Mouse (Mus musculus): Measurements from ENCODE around the gene Tktl2. TPM values are rescaled to one million over a fixed set of nuclear protein-coding genes. Genes with fewer than 3 reads are reported as not detected.

Gene Tktl2
- not detected for total RNA-seq (2021)

DNA sequence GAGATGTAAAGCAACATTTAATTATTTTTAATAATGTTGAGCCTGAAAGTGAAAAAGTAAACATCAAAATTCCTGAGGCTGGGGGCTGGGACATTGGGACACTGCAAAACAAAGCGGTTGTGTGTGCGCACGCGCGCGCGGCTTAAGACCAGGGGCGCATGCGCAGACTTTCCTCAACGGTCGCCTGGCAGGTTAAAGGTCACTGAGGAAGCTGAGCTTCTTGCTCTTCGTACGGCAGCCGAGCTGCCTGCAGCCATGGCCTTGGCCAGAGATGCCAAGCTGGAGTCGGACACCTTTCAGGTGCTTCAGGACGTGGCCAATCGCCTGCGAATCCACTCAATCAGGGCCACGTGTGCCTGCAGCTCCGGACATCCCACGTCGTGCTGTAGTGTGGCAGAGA, at the start of gene Tktl2:
TSS of gene Tktl2 (plus strand) at position 220 of the 400 bp plus-strand sequence.
- DNase-seq, result no peak
- intact Hi-C loops (cut with DNase I), result no loop called here

GRCm38 (mm10) chr8:66469821-66470220, 41.7 kb upstream of the Tktl2 start:
- intact Hi-C loops (cut with DNase I), result no loop called here
- no peak for DNase-seq

DNA sequence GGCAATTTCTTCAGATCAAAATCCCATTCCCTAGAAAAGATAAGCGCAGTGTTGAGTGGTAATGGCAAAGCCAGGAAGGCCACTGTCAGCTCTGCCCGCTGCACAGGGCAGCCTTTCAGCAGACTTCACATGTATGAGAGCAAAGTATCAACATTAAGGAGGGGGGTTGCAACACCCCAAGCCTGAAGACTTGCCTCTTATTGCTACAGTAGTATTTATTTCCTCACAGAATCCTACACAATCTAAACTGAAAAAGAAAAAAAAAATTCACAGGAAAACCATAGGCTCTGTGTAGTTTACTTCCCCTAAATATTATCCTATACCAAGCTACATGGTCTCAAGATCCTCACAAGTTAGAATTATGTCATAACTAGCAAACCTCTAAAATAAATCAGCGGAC, 34.7 kb upstream of the Tktl2 start:
- DNase-seq, result no peak
- intact Hi-C loops (cut with DNase I), result no loop called here

GRCm38 (mm10) chr8:66486084-66486763, 25.3 kb upstream of the Tktl2 start, which contains the start of gene Tma16:
Tma16 (minus strand) TSS chr8:66486530.
- intact Hi-C loops (cut with DNase I), result no loop called here

GRCm38 (mm10) chr8:66488556-66488955, 23.0 kb upstream of the Tktl2 start:
- intact Hi-C loops (cut with DNase I), result no loop called here
- no peak for DNase-seq

More at GRCm38 (mm10) chr8:66486084-66486763, 25.3 kb upstream of the Tktl2 start, which contains the start of gene Tma16:
- peak; percentile 81 to 84 for DNase-seq

DNA sequence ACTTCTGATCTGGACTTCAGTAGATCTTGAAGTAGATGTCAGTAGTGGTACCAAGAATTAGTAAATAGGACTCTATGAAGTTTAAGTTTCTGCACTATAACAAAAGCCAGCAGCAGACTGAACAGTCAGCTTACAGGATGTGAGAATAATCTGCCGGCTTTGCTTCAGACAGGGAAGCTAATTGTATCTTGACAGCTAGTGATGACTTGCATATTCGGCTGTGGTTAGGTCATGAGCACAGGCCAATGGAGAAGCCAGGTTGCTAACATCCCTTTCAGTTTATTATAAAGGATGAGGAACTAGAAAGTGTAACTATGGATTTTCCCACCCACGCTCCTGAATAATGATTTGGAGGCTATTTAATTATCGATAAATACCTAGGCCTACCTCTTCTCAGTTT, 20.9 kb upstream of the Tktl2 start:
- no peak for DNase-seq
- intact Hi-C loops (cut with DNase I), result loop anchor here (10.0 kb wide), 1 partner anchor 914 kb away; no protein-coding TSS in a partner anchor

GRCm38 (mm10) chr8:66494496-66494895, 17.1 kb upstream of the Tktl2 start:
- intact Hi-C loops (cut with DNase I), result loop anchor here (10.0 kb wide), 1 partner anchor 910 kb away; no protein-coding TSS in a partner anchor
- peak in 1 of 2 experiments; percentile 10 for DNase-seq

GRCm38 (mm10) chr8:66495726-66496125, 15.8 kb upstream of the Tktl2 start:
- peak; percentile 65 to 81 for DNase-seq
- intact Hi-C loops (cut with DNase I), result loop anchor here (5.0 to 10.0 kb wide), 2 partner anchors 173 to 909 kb away; no protein-coding TSS in a partner anchor

DNA sequence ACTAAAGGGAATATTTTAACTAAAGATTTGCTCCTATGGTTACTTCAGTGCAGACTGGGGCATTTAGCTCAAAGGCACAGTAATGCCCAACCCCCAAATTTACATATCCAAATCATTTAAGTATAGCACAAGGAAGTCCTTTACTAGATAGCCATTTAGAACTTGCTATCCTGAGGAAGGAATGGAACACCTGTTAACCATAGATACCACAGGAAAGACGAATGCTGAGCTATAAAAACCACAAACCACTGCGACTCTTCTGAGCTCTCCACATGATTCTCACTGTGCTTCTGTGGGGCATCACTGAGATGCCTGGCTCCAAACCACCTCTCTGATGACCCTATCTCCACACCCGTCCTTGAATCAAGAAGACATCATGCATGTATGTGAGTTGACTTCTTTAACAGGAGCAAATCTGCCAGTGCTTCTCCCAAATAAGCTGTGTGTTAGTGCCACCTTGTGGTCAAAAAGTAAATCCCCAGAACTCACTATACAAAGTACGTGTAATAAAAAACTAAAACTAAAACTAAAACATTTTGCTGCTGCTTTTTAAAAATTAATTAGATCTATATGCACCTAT, 14.5 kb upstream of the Tktl2 start:
- peak; percentile 6 to 14 for DNase-seq
- intact Hi-C loops (cut with DNase I), result loop anchor here (1.0 to 10.0 kb wide), 3 partner anchors 47 to 908 kb away; no protein-coding TSS in a partner anchor

- intact Hi-C loops (cut with DNase I), result no loop called here
- DNase-seq, result no peak
These were observed 8.2 kb upstream of the Tktl2 start for GRCm38 (mm10) chr8:66503381-66503780.

DNA sequence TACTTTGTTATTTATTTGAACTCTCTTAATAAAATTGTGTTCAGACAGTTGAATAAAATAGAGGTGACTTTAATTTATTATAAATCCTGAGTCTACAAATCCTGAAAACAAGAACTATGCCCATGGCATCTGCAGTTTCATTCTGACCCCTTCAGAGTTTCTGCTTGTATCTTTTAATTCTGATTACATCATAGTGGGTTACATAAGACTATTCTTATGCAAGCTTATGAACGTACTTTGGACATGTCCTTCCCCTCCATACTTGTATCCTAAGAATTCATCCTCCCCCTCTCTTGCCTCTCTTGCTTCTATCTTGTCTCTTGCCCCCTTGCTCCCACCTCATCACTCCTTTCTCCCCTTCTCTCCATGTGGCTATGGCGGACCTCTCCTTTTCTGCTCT, 7.6 kb downstream of the Tktl2 start:
- intact Hi-C loops (cut with DNase I), result no loop called here
- DNase-seq, result no peak

- DNase-seq, result no peak
- intact Hi-C loops (cut with DNase I), result no loop called here
These were observed 9.0 kb downstream of the Tktl2 start for GRCm38 (mm10) chr8:66520576-66520975.

GRCm38 (mm10) chr8:66550092-66550491, 38.5 kb downstream of the Tktl2 start:
- intact Hi-C loops (cut with DNase I), result no loop called here
- DNase-seq, result no peak

Other genes with a start within 250 kb of the Tktl2 start
- 1 to 10 TPM; 4.1 to 4.2 TPM for gene Tma16, start 25.2 kb upstream of the Tktl2 start, total RNA-seq (2021)
- gene Npy5r, start 176.4 kb downstream of the Tktl2 start, total RNA-seq (2021), result not detected
- gene Npy1r, start 185.4 kb downstream of the Tktl2 start, total RNA-seq (2021), result 1 to 10 TPM; 1.2 to 1.4 TPM